Mouse (Mus musculus): ENCODE measurements around the gene Ltv1. TPM values are rescaled to one million over a fixed set of nuclear protein-coding genes. Genes with fewer than 3 reads are reported as not detected.
A peak's percentile ranks its signal among the peaks of the same experiment; 100 is the strongest.
"Not testable (repeated sequence)": the region's sequence is repeated elsewhere in the genome, so short reads cannot be mapped to it uniquely, and the experiment has no call there.

Ltv1 gene
- polyA plus RNA-seq, 1 experiment from 2014 or later, result 69.2 TPM

DNA sequence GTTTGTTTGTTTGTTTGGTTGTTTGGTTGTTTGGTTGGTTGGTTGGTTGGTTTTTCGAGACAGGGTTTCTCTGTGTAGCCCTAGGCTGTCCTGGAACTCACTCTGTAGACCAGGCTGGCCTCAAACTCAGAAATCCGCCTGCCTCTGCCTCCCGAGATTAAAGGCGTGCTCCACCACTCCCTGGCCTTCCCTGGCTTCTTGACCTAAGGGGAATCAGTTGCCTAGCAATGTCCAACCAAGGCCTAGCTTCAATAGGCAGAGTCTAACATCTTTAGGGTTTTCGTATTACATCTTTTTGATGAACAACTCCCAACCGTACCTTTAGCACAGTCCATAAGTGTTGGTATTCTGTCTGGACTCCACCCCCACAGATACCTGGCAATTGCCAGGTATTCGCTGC is 528 bp upstream of the Ltv1 start:
- not testable (repeated sequence) for H3K27me3 ChIP-seq; H3K4me1 ChIP-seq; H3K27ac ChIP-seq (replicated peaks); H3K9me3 ChIP-seq (replicated peaks); ATAC-seq (ENCODE audit: insufficient number of reproducible peaks, low FRiP score, low TSS enrichment, low read depth); H3K9ac ChIP-seq
- H3K4me2 ChIP-seq (replicated peaks), result peak overlapping the region; percentile 58
- peak overlapping the region; percentile 94 for H3K4me3 ChIP-seq (replicated peaks)
- 83% methylated on average over 7 of the region's 7 CpGs for WGBS
- peaks cover 13% of the 10 kb centered on the region for H3K36me3 ChIP-seq

GRCm38 (mm10) chr10:13189881-13190280 is 3.1 kb downstream of the Ltv1 start:
- 77% methylated on average over 5 of the region's 5 CpGs for WGBS
- ATAC-seq (ENCODE audit: insufficient number of reproducible peaks, low FRiP score, low TSS enrichment, low read depth), result no peak
- Histone ChIP-seq H3K4me3 (replicated peaks) (no peak overlapping the region), H3K27me3 (no peaks in the 10 kb centered on the region), H3K9ac (no peak overlapping the region), H3K9me3 (replicated peaks) (no peaks in the 10 kb centered on the region), H3K4me2 (replicated peaks) (no peak overlapping the region), H3K4me1 (peaks cover 6% of the 10 kb centered on the region), H3K36me3 (peaks cover 34% of the 10 kb centered on the region), H3K27ac (replicated peaks) (no peak overlapping the region)

- 85% methylated on average over 3 of the region's 3 CpGs for WGBS
These were observed 6.2 kb downstream of the Ltv1 start for GRCm38 (mm10) chr10:13186754-13187153.

DNA sequence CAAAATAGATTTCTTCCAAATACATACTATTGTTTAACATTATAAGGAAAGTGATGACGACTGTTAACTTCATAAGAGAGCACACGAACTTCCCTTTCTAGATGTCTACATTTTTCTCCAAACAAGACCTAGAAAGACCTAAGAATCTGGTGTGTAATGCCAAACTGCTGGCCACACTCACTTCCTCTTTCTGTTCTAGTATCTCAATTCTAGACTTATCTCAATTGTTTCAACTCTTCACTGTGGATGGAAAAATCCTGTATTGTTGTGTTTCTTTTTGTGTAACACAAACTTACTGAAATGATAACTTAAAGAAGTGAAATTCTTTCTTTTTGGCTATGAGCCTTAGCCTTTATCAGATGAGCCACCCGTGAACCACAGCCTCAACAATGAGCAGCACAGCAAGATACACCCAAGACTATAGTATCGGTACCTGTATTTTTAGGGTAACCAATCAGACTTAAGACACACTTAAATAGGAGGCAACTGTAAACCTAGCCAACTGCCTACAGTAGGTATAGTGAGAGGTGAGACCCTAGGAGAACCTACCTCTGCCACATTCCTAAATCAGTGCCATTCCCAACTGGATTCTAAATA is 8.7 kb downstream of the Ltv1 start:
- Histone ChIP-seq H3K4me2 (replicated peaks) (no peak overlapping the region), H3K27ac (replicated peaks) (no peak overlapping the region), H3K9ac (no peak overlapping the region), H3K4me3 (replicated peaks) (no peak overlapping the region), H3K36me3 (peaks cover 57% of the 10 kb centered on the region), H3K9me3 (replicated peaks) (no peaks in the 10 kb centered on the region), H3K4me1 (no peaks in the 10 kb centered on the region), H3K27me3 (no peaks in the 10 kb centered on the region)
- no peak for ATAC-seq (ENCODE audit: insufficient number of reproducible peaks, low FRiP score, low TSS enrichment, low read depth)
- 90% methylated on average over 4 of the region's 4 CpGs for WGBS

More at GRCm38 (mm10) chr10:13186754-13187153, 6.2 kb downstream of the Ltv1 start:
- no peak for ATAC-seq (ENCODE audit: insufficient number of reproducible peaks, low FRiP score, low TSS enrichment, low read depth)
- H3K9me3 ChIP-seq (replicated peaks), result no peaks in the 10 kb centered on the region
- H3K4me2 ChIP-seq (replicated peaks), result no peak overlapping the region
- H3K4me3 ChIP-seq (replicated peaks), result no peak overlapping the region
- no peak overlapping the region for H3K9ac ChIP-seq
- H3K27me3 ChIP-seq, result no peaks in the 10 kb centered on the region
- peaks cover 47% of the 10 kb centered on the region for H3K36me3 ChIP-seq
- no peaks in the 10 kb centered on the region for H3K4me1 ChIP-seq
- H3K27ac ChIP-seq (replicated peaks), result no peak overlapping the region

- WGBS, result 52% methylated on average over 7 of the region's 7 CpGs
These were observed 12.8 kb downstream of the Ltv1 start for GRCm38 (mm10) chr10:13180211-13180610.

GRCm38 (mm10) chr10:13177973-13178624 is 14.9 kb downstream of the Ltv1 start, which contains the start of gene Zc2hc1b:
TSS of gene Zc2hc1b (minus strand) at chr10:13178023.
- 40% methylated on average over 7 of the region's 7 CpGs for WGBS
- no peaks in the 10 kb centered on the region for H3K4me1 ChIP-seq
- H3K27me3 ChIP-seq, result no peaks in the 10 kb centered on the region
- peak; percentile 70 for ATAC-seq (ENCODE audit: insufficient number of reproducible peaks, low FRiP score, low TSS enrichment, low read depth)
- peak within 1 kb of the TSS; percentile 82 for H3K27ac ChIP-seq (replicated peaks)
- H3K36me3 ChIP-seq, result peaks cover 60% of the 10 kb centered on the region
- no peak within 1 kb of the TSS for H3K4me3 ChIP-seq (replicated peaks)
- no peaks in the 10 kb centered on the region for H3K9me3 ChIP-seq (replicated peaks)
- H3K4me2 ChIP-seq (replicated peaks), result no peak within 1 kb of the TSS
- H3K9ac ChIP-seq, result no peak within 1 kb of the TSS

More at GRCm38 (mm10) chr10:13180211-13180610, 12.8 kb downstream of the Ltv1 start:
- no peak for ATAC-seq (ENCODE audit: insufficient number of reproducible peaks, low FRiP score, low TSS enrichment, low read depth)
- H3K27me3 ChIP-seq, result no peaks in the 10 kb centered on the region
- H3K4me3 ChIP-seq (replicated peaks), result no peak overlapping the region
- H3K4me2 ChIP-seq (replicated peaks), result no peak overlapping the region
- no peak overlapping the region for H3K9ac ChIP-seq
- H3K27ac ChIP-seq (replicated peaks), result 0 out of 2 replicates have a peak overlapping the region, but pooled peaks have one; percentile 48
- no peaks in the 10 kb centered on the region for H3K9me3 ChIP-seq (replicated peaks)
- H3K36me3 ChIP-seq, result peaks cover 65% of the 10 kb centered on the region
- no peaks in the 10 kb centered on the region for H3K4me1 ChIP-seq

GRCm38 (mm10) chr10:13175866-13176265 is 17.1 kb downstream of the Ltv1 start:
- WGBS, result 85% methylated on average over 7 of the region's 7 CpGs
- no peak for ATAC-seq (ENCODE audit: insufficient number of reproducible peaks, low FRiP score, low TSS enrichment, low read depth)

GRCm38 (mm10) chr10:13172798-13173221 is 20.2 kb downstream of the Ltv1 start:
- ATAC-seq (ENCODE audit: insufficient number of reproducible peaks, low FRiP score, low TSS enrichment, low read depth), result peak; percentile 67
- peaks cover 25% of the 10 kb centered on the region for H3K4me1 ChIP-seq
- 34% methylated on average over 10 of the region's 10 CpGs for WGBS

More at GRCm38 (mm10) chr10:13175866-13176265, 17.1 kb downstream of the Ltv1 start:
- peaks cover 18% of the 10 kb centered on the region for H3K4me1 ChIP-seq
- H3K9ac ChIP-seq, result no peak overlapping the region
- H3K9me3 ChIP-seq (replicated peaks), result no peaks in the 10 kb centered on the region
- H3K36me3 ChIP-seq, result peaks cover 41% of the 10 kb centered on the region
- H3K4me2 ChIP-seq (replicated peaks), result no peak overlapping the region
- no peaks in the 10 kb centered on the region for H3K27me3 ChIP-seq
- H3K4me3 ChIP-seq (replicated peaks), result no peak overlapping the region
- H3K27ac ChIP-seq (replicated peaks), result no peak overlapping the region

DNA sequence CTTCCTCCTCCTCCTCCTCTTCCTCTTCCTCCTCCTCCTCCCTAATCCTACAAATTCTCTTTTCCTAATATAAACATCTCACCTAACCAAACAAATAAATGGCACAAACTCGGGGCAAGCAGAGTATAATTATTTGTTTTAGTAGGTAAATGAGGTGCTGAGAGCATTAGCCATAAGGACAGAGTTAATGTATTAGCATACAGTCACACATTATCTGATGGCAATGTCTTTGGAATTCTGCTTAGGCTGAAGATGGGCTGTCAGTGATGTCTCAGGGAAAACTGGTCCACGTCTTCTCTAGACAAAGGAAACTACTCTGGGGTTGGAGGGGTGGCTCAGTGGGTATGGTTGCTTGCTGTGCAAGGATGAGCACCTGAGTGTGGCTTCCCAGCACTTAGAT is 21.5 kb downstream of the Ltv1 start:
- WGBS, result 39% methylated on average over 2 of the region's 2 CpGs
- H3K4me1 ChIP-seq, result peaks cover 25% of the 10 kb centered on the region
- H3K4me2 ChIP-seq (replicated peaks), result no peak overlapping the region
- H3K36me3 ChIP-seq, result 0 out of 2 replicates have a peak, but pooled peaks cover 5% of the 10 kb centered on the region
- H3K9me3 ChIP-seq (replicated peaks), result no peaks in the 10 kb centered on the region
- no peak for ATAC-seq (ENCODE audit: insufficient number of reproducible peaks, low FRiP score, low TSS enrichment, low read depth)
- H3K27ac ChIP-seq (replicated peaks), result peak overlapping the region; percentile 83
- H3K4me3 ChIP-seq (replicated peaks), result no peak overlapping the region
- no peaks in the 10 kb centered on the region for H3K27me3 ChIP-seq
- no peak overlapping the region for H3K9ac ChIP-seq

More at GRCm38 (mm10) chr10:13172798-13173221, 20.2 kb downstream of the Ltv1 start:
- peak overlapping the region; percentile 74 for H3K27ac ChIP-seq (replicated peaks)
- H3K36me3 ChIP-seq, result peaks cover 14% of the 10 kb centered on the region; the same call in 1 of the 2 replicates
- H3K9me3 ChIP-seq (replicated peaks), result no peaks in the 10 kb centered on the region
- H3K4me2 ChIP-seq (replicated peaks), result no peak overlapping the region
- H3K4me3 ChIP-seq (replicated peaks), result no peak overlapping the region
- H3K9ac ChIP-seq, result no peak overlapping the region
- no peaks in the 10 kb centered on the region for H3K27me3 ChIP-seq

- 16% methylated on average over 12 of the region's 12 CpGs for WGBS
- H3K4me1 ChIP-seq, result peaks cover 25% of the 10 kb centered on the region
- H3K4me2 ChIP-seq (replicated peaks), result no peak overlapping the region
- no peaks in the 10 kb centered on the region for H3K36me3 ChIP-seq
- ATAC-seq (ENCODE audit: insufficient number of reproducible peaks, low FRiP score, low TSS enrichment, low read depth), result peak; percentile 78
- no peak overlapping the region for H3K9ac ChIP-seq
- H3K4me3 ChIP-seq (replicated peaks), result no peak overlapping the region
- H3K27me3 ChIP-seq, result no peaks in the 10 kb centered on the region
- H3K9me3 ChIP-seq (replicated peaks), result no peaks in the 10 kb centered on the region
- H3K27ac ChIP-seq (replicated peaks), result peak overlapping the region; percentile 83
These were observed 22.1 kb downstream of the Ltv1 start for GRCm38 (mm10) chr10:13170739-13171448.

GRCm38 (mm10) chr10:13168461-13168860 is 24.5 kb downstream of the Ltv1 start:
- WGBS, result 36% methylated on average over 5 of the region's 5 CpGs
- no peak overlapping the region for H3K4me3 ChIP-seq (replicated peaks)
- H3K27ac ChIP-seq (replicated peaks), result peak overlapping the region; percentile 82
- H3K4me1 ChIP-seq, result peaks cover 25% of the 10 kb centered on the region
- ATAC-seq (ENCODE audit: insufficient number of reproducible peaks, low FRiP score, low TSS enrichment, low read depth), result no peak
- H3K36me3 ChIP-seq, result no peaks in the 10 kb centered on the region
- no peak overlapping the region for H3K4me2 ChIP-seq (replicated peaks)
- H3K9me3 ChIP-seq (replicated peaks), result no peaks in the 10 kb centered on the region
- H3K27me3 ChIP-seq, result no peaks in the 10 kb centered on the region
- H3K9ac ChIP-seq, result no peak overlapping the region
